Mouse (Mus musculus) kidney, postnatal 25 days (tissue): ENCODE data around the gene Gpr141.
"Not testable (repeated sequence)": the region's sequence is repeated elsewhere in the genome, so short reads cannot be mapped to it uniquely, and the experiment has no call there.

Source experiments
- DNase-seq, 2 experiments: peaks; one replicate each; pipeline ENCODE4 v3.0.0; 2021; ENCODE audit warnings: mixed read lengths in 2 of 2

Gpr141 gene

GRCm38 (mm10) chr13:19824071-19824470 is at the start of gene Gpr141:
Gene Gpr141, minus strand, starts transcription at chr13:19824257.
- DNase-seq, result no peak

GRCm38 (mm10) chr13:19864241-19864640 is 40.2 kb upstream of the Gpr141 start:
- no peak for DNase-seq

GRCm38 (mm10) chr13:19854629-19855333 is 30.7 kb upstream of the Gpr141 start:
- DNase-seq, result no peak

- no peak for DNase-seq
Observed at GRCm38 (mm10) chr13:19854049-19854448, 30.0 kb upstream of the Gpr141 start.

- no peak for DNase-seq
Observed at GRCm38 (mm10) chr13:19843448-19843847, 19.4 kb upstream of the Gpr141 start.

- DNase-seq, result no peak
Observed at GRCm38 (mm10) chr13:19842707-19843106, 18.6 kb upstream of the Gpr141 start.

- no peak for DNase-seq
Observed at GRCm38 (mm10) chr13:19841615-19842014, 17.6 kb upstream of the Gpr141 start.

GRCm38 (mm10) chr13:19840206-19840605 is 16.1 kb upstream of the Gpr141 start:
- no peak for DNase-seq

GRCm38 (mm10) chr13:19830560-19830959 is 6.5 kb upstream of the Gpr141 start:
- DNase-seq, result no peak

GRCm38 (mm10) chr13:19828095-19828494 is 4.0 kb upstream of the Gpr141 start:
- DNase-seq, result no peak

- no peak for DNase-seq
Observed at GRCm38 (mm10) chr13:19821639-19822038, 2.4 kb downstream of the Gpr141 start.

GRCm38 (mm10) chr13:19819926-19820325 is 4.1 kb downstream of the Gpr141 start:
- no peak for DNase-seq

GRCm38 (mm10) chr13:19819243-19819642 is 4.8 kb downstream of the Gpr141 start:
- DNase-seq, result no peak

GRCm38 (mm10) chr13:19794942-19795341 is 29.1 kb downstream of the Gpr141 start:
- no peak for DNase-seq

- DNase-seq, result no peak
Observed at GRCm38 (mm10) chr13:19794486-19794885, 29.6 kb downstream of the Gpr141 start.

GRCm38 (mm10) chr13:19793761-19794160 is 30.3 kb downstream of the Gpr141 start:
- DNase-seq, result no peak

GRCm38 (mm10) chr13:19787946-19788345 is 36.1 kb downstream of the Gpr141 start:
- not testable (repeated sequence) for DNase-seq

- peak in 1 of 2 experiments; percentile 2 for DNase-seq
Observed at GRCm38 (mm10) chr13:19770163-19770562, 53.9 kb downstream of the Gpr141 start.

GRCm38 (mm10) chr13:19767202-19767601 is 56.9 kb downstream of the Gpr141 start:
- no peak for DNase-seq

GRCm38 (mm10) chr13:19764276-19764675 is 59.8 kb downstream of the Gpr141 start:
- DNase-seq, result no peak

GRCm38 (mm10) chr13:19763211-19763610 is 60.8 kb downstream of the Gpr141 start:
- no peak for DNase-seq

- DNase-seq, result no peak
Observed at GRCm38 (mm10) chr13:19745741-19746140, 78.3 kb downstream of the Gpr141 start.

- DNase-seq, result no peak
Observed at GRCm38 (mm10) chr13:19744536-19744935, 79.5 kb downstream of the Gpr141 start.

- DNase-seq, result no peak
Observed at GRCm38 (mm10) chr13:19734597-19734996, 89.5 kb downstream of the Gpr141 start.

- DNase-seq, result peak in 1 of 2 experiments; percentile 1
Observed at GRCm38 (mm10) chr13:19730826-19731225, 93.2 kb downstream of the Gpr141 start.
